ENCODE assay signal across 12 mouse cellular contexts in genomic region chr3:134605356-134605771, GRCm38 (mm10).
A peak's percentile ranks its signal among the peaks of the same experiment; 100 is the strongest.
DNase-seq lines count a peak whose midpoint lies in the region; ATAC-seq and TF ChIP-seq lines count a peak whose summit lies in the region.
"Had no signal": no experiment of that assay in that cellular context is flagged by ENCODE, and none has a peak within 500 bp of the region (broad histone marks: within the 10 kb centered on the region; RNA-seq: fewer than 3 reads in every experiment).

No protein-coding gene starts in this region.

- TF ChIP-seq POLR2A in brain, embryonic 14.5 days (IDR thresholded peaks at IDR 0.05; ENCODE audit: borderline replicate concordance, extremely low read depth, insufficient read depth, insufficient read length, poor library complexity, severe bottlenecking): no peak

- H3K4me1 ChIP-seq in intestine, embryonic 14.5 days (replicated peaks; ENCODE audit: control insufficient read depth, insufficient read depth, low read length): peaks cover 5% of the 10 kb centered on the region; the same call in 1 of the 2 replicates
- H3K4me1 ChIP-seq in intestine, embryonic 16.5 days (ENCODE audit: control insufficient read depth, insufficient read depth, low read length): no peaks in the 10 kb centered on the region
- H3K4me1 ChIP-seq in midbrain, embryonic 14.5 days (ENCODE audit: control insufficient read depth, insufficient read depth, low read length): peaks cover 11% of the 10 kb centered on the region

- no peak overlapping the region for H3K4me3 ChIP-seq in intestine, embryonic 14.5 days (ENCODE audit: low read depth, low read length)
- no peak overlapping the region for H3K4me3 ChIP-seq in intestine, embryonic 16.5 days (ENCODE audit: low read length)
- H3K4me3 ChIP-seq in midbrain, embryonic 14.5 days (replicated peaks; ENCODE audit: low read depth, low read length): no peak overlapping the region
- H3K4me3 ChIP-seq: erythroblast, embryonic 14.5 days; heart, adult 2 months had no signal

- H3K36me3 ChIP-seq in intestine, embryonic 14.5 days (ENCODE audit: control insufficient read depth, insufficient read depth, low read length): no peaks in the 10 kb centered on the region
- no peaks in the 10 kb centered on the region for H3K36me3 ChIP-seq in intestine, embryonic 16.5 days (ENCODE audit: control insufficient read depth, insufficient read depth, low read length)
- H3K36me3 ChIP-seq in midbrain, embryonic 14.5 days (ENCODE audit: control insufficient read depth, insufficient read depth, low read length): no peaks in the 10 kb centered on the region

- ATAC-seq in intestine, embryonic 14.5 days (replicated peaks; ENCODE audit: low FRiP score, low TSS enrichment, low read depth): 0 out of 2 replicates have a peak, but pooled peaks have one; percentile 47
- ATAC-seq in intestine, embryonic 16.5 days: no peak
- ATAC-seq in midbrain, embryonic 14.5 days (ENCODE audit: low FRiP score, low TSS enrichment): peak; percentile 90
- no peak for ATAC-seq in megakaryocyte, adult 5-6 weeks (ENCODE audit: poor library complexity, severe bottlenecking)

- WGBS in intestine, embryonic 14.5 days: 27% methylated on average over 6 of the region's 6 CpGs
- 36% methylated on average over 6 of the region's 6 CpGs for WGBS in intestine, embryonic 16.5 days
- WGBS in midbrain, embryonic 14.5 days: 17% methylated on average over 6 of the region's 6 CpGs

- H3K9me3 ChIP-seq in intestine, embryonic 14.5 days (ENCODE audit: control insufficient read depth, low read length): no peaks in the 10 kb centered on the region
- H3K9me3 ChIP-seq in intestine, embryonic 16.5 days (ENCODE audit: control insufficient read depth, low read length): no peaks in the 10 kb centered on the region
- no peaks in the 10 kb centered on the region for H3K9me3 ChIP-seq in midbrain, embryonic 14.5 days (ENCODE audit: control insufficient read depth, low read length)

- H3K4me2 ChIP-seq in intestine, embryonic 14.5 days (ENCODE audit: low read length): no peak overlapping the region
- H3K4me2 ChIP-seq in intestine, embryonic 16.5 days (ENCODE audit: low read depth, low read length): no peak overlapping the region
- peak overlapping the region; percentile 3; the same call in 1 of the 2 replicates for H3K4me2 ChIP-seq in midbrain, embryonic 14.5 days (ENCODE audit: low read length)

- TF ChIP-seq CTCF in brain, embryonic 14.5 days (IDR thresholded peaks at IDR 0.05; ENCODE audit: borderline replicate concordance, extremely low read depth, insufficient read depth, insufficient read length): no peak

- no peak for DNase-seq in intestine, embryonic 14.5 days (ENCODE audit: low spot score)
- DNase-seq in brain, embryonic 14.5 days (ENCODE audit: low read depth): peak; percentile 92
- DNase-seq in forelimb bud, embryonic 11.5 days (ENCODE audit: low read depth, low spot score): peak; percentile 28
- DNase-seq in midbrain, embryonic 14.5 days: peak; percentile 62
- DNase-seq in thymus, adult 18-20 months: no peak
- no peak for DNase-seq in gastrocnemius, adult 8-10 months (ENCODE audit: low spot score in 2 of 2)
- DNase-seq: heart, adult 2 months; layer of hippocampus, adult 9-11 months; lung, adult 18-20 months had no signal

- no peak overlapping the region for H3K9ac ChIP-seq in intestine, embryonic 14.5 days (ENCODE audit: low read length)
- no peak overlapping the region for H3K9ac ChIP-seq in intestine, embryonic 16.5 days (ENCODE audit: low read depth, low read length)
- no peak overlapping the region for H3K9ac ChIP-seq in midbrain, embryonic 14.5 days (replicated peaks; ENCODE audit: low read length)

- no peaks in the 10 kb centered on the region for H3K27me3 ChIP-seq in intestine, embryonic 14.5 days (replicated peaks; ENCODE audit: control insufficient read depth, insufficient read depth, low read length)
- H3K27me3 ChIP-seq in intestine, embryonic 16.5 days (replicated peaks; ENCODE audit: control insufficient read depth, insufficient read depth, low read length): no peaks in the 10 kb centered on the region
- H3K27me3 ChIP-seq in midbrain, embryonic 14.5 days (ENCODE audit: control insufficient read depth, insufficient read depth, low read length): no peaks in the 10 kb centered on the region

- 0 out of 2 replicates have a peak overlapping the region, but pooled peaks have one; percentile 22 for H3K27ac ChIP-seq in intestine, embryonic 14.5 days (ENCODE audit: low read depth)
- H3K27ac ChIP-seq in intestine, embryonic 16.5 days (ENCODE audit: low read length): no peak overlapping the region
- peak overlapping the region; percentile 67; the same call in 1 of the 2 replicates for H3K27ac ChIP-seq in midbrain, embryonic 14.5 days (replicated peaks; ENCODE audit: low read depth, low read length)
- H3K27ac ChIP-seq: heart, adult 2 months had no signal

Comparison
In these comparisons a context has a peak if more than half of its experiments do, and no peak if none do; other contexts are left out.
1. ATAC-seq: peak in intestine, embryonic 14.5 days (single experiment) and midbrain, embryonic 14.5 days (single experiment); none in intestine, embryonic 16.5 days (single experiment) and megakaryocyte, adult 5-6 weeks (single experiment).
2. DNase-seq: peak in brain, embryonic 14.5 days (single experiment), forelimb bud, embryonic 11.5 days (single experiment) and midbrain, embryonic 14.5 days (single experiment); none in intestine, embryonic 14.5 days (single experiment), thymus, adult 18-20 months (0 of 2) and gastrocnemius, adult 8-10 months (0 of 2).